Mouse (Mus musculus): ENCODE measurements around the gene Drg2. TPM values are rescaled to one million over a fixed set of nuclear protein-coding genes. Genes with fewer than 3 reads are reported as not detected.

Gene Drg2
- polyA plus RNA-seq (2012; rRNA removed), result 80.5 and 82.6 TPM in 2 replicates

DNA sequence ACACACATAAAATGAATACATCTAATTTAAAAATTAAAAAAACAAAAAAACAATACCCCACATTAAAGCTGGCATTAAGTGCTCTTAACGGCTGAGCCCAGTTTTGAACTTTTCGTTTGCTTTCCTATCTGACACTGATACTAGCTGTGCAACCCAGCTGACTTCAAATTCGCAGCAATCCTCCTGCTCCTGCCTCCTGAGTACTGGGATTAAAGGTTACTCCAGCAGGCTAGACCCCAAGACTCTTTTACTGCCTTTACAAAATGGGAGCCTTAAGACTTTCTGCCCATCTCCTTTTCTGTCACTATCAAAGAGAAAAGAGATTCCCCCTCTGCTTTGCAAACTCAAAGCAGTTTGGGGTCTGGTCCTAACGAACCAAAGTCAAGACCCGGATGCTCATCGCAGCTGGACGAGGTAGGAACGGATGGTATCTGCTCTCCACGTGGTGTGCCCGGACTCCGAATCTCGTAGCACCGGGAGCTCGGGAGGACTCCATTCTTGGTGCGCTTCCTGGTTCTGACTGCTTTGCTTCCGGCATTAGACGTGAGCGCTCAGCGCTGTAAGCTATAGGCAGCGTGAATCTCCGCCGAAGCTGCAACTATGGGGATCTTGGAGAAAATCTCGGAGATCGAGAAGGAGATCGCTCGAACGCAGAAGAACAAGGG lies at the start of gene Drg2:
TSS of gene Drg2 (plus strand) at position 512 of the 665 bp plus-strand sequence.
- TF ChIP-seq POLR2A (IDR thresholded peaks at IDR 0.05; ENCODE audit: borderline replicate concordance, extremely low read depth, insufficient read depth, insufficient read length, poor library complexity, severe bottlenecking) (peak; percentile 29; the same call in 1 of the 2 replicates), CTCF (IDR thresholded peaks at IDR 0.05; ENCODE audit: borderline replicate concordance, extremely low read depth, insufficient read depth, insufficient read length) (no peak)
- DNase-seq (ENCODE audit: low read depth), result peak; percentile 97

DNA sequence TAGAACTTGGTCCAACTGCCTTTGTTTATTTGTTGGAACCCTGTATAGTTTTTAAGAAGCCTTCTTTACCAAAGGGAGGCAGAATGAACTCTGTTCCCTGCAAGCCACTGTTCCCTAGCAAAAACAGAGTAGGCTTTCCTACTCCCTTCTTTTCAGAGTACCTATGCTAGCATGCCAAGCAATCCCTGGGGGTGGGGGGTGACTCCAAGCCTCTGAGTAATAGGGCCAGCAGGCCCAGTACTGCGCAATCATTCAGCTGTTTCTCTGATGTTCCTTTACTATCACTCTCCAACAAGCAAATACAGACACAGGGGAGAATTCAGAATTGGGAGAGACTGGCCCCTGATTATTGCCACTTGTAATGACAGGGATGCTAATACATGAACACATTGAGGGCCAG lies 47.8 kb upstream of the Drg2 start:
- DNase-seq (ENCODE audit: low read depth), result no peak
- TF ChIP-seq CTCF (IDR thresholded peaks at IDR 0.05; ENCODE audit: borderline replicate concordance, extremely low read depth, insufficient read depth, insufficient read length), result no peak
- TF ChIP-seq POLR2A (IDR thresholded peaks at IDR 0.05; ENCODE audit: borderline replicate concordance, extremely low read depth, insufficient read depth, insufficient read length, poor library complexity, severe bottlenecking), result no peak

DNA sequence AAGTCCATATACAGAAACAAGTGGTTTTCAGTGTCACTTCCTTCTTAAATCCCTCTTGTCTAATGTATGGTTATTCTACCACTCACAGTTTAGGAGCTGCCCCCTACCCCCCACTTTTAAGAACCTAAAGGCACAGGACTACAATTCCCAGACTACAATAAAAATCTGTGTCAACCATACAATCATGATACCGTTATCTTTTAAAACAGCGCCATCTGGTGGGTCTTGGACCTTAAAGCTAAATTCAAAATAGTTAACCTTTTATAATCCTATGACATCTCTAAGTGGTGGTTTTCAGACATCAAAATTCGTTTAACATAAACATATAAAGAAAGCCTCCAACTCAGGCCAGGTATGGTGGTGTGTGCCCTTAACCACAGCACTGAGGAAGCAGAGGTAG lies 42.2 kb upstream of the Drg2 start:
- peak; percentile 88 for DNase-seq (ENCODE audit: low read depth)
- TF ChIP-seq POLR2A (IDR thresholded peaks at IDR 0.05; ENCODE audit: borderline replicate concordance, extremely low read depth, insufficient read depth, insufficient read length, poor library complexity, severe bottlenecking) (no peak), CTCF (IDR thresholded peaks at IDR 0.05; ENCODE audit: borderline replicate concordance, extremely low read depth, insufficient read depth, insufficient read length) (0 out of 2 replicates have a peak, but pooled peaks have one; percentile 21)

DNA sequence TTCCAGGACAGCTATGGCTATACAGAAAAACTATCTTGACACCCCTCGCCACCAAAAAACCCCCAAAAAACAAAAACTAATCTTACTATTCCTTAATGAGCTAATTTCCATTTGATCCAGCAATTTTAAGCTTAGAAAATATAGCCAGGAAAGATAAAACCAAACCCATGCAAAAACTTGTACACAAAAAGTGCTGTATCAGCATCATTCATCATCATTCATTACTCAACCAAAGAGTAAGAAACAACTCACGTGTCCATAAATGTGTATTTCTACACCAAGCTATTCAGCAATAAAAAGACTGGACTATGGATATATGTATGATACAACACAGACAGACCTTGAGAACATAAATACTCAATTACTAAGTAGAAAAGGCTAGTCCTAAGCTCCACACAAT lies 41.5 kb upstream of the Drg2 start:
- DNase-seq (ENCODE audit: low read depth), result no peak
- no peak for TF ChIP-seq CTCF (IDR thresholded peaks at IDR 0.05; ENCODE audit: borderline replicate concordance, extremely low read depth, insufficient read depth, insufficient read length)
- TF ChIP-seq POLR2A (IDR thresholded peaks at IDR 0.05; ENCODE audit: borderline replicate concordance, extremely low read depth, insufficient read depth, insufficient read length, poor library complexity, severe bottlenecking), result no peak

DNA sequence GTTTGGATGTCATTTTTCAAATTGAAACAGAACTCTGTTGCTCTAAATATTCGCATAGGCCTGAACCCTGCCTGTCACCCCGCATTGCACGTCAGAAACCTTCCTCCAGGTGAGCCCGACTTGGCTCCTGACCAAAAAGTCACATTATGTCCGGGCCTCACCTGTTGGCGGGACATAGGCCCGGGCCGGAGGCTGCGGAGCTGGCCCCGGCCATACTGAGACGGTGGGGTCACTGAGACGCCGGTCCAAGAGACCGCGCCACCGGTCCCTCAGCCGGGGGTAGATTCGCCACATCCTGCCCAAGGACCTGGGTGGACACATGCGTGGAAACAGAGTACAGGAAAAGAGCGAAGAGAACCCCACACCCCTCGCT lies 37.8 kb upstream of the Drg2 start:
- TF ChIP-seq CTCF (IDR thresholded peaks at IDR 0.05; ENCODE audit: borderline replicate concordance, extremely low read depth, insufficient read depth, insufficient read length) (no peak), POLR2A (IDR thresholded peaks at IDR 0.05; ENCODE audit: borderline replicate concordance, extremely low read depth, insufficient read depth, insufficient read length, poor library complexity, severe bottlenecking) (no peak)

DNA sequence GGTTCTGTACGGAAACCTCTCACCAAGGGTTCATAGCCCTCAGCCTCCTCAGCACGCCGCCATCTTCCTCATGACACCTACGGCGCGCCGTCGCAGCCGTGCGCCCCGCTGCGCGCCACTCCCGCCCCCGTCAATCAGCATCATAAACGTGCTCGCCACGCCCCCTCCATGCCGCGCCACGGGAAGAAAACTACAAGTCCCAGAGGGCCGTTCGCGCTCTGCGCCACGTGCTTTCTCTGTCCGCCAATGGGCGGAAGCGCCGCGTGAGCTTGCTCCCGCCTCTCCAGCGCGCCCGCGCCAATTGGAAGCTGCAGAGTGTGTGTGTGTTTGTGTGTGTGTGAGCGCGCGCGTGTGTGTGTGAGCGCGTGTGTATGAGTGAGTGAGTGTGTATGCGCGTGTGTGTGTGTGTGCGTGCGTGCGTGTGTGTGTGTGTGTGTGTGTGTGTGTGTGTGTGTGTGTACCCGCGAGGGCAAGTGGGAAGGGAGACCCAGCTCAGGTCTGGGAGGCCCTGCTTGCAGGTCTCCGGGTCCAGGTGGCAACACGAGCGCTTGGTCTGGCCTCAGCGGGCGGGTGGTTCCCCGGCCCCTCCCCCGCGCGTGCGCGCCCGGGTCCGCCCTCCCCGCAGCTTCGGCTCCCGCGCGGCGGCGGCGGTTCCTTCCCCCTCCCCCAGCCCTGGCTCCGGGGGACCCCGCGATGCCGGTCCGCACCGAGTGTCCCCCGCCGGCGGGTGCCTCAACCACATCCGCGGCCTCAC lies 37.3 kb upstream of the Drg2 start, which contains the start of gene Gid4:
TSS of gene Gid4 (plus strand) at position 183 of the 754 bp plus-strand sequence.
- TF ChIP-seq CTCF (IDR thresholded peaks at IDR 0.05; ENCODE audit: borderline replicate concordance, extremely low read depth, insufficient read depth, insufficient read length), result no peak
- peak; percentile 71; the same call in 1 of the 2 replicates for TF ChIP-seq POLR2A (IDR thresholded peaks at IDR 0.05; ENCODE audit: borderline replicate concordance, extremely low read depth, insufficient read depth, insufficient read length, poor library complexity, severe bottlenecking)
- DNase-seq (ENCODE audit: low read depth), result peak; percentile 100

More for the DNA sequence above, 37.8 kb upstream of the Drg2 start:
- no peak for DNase-seq (ENCODE audit: low read depth)

DNA sequence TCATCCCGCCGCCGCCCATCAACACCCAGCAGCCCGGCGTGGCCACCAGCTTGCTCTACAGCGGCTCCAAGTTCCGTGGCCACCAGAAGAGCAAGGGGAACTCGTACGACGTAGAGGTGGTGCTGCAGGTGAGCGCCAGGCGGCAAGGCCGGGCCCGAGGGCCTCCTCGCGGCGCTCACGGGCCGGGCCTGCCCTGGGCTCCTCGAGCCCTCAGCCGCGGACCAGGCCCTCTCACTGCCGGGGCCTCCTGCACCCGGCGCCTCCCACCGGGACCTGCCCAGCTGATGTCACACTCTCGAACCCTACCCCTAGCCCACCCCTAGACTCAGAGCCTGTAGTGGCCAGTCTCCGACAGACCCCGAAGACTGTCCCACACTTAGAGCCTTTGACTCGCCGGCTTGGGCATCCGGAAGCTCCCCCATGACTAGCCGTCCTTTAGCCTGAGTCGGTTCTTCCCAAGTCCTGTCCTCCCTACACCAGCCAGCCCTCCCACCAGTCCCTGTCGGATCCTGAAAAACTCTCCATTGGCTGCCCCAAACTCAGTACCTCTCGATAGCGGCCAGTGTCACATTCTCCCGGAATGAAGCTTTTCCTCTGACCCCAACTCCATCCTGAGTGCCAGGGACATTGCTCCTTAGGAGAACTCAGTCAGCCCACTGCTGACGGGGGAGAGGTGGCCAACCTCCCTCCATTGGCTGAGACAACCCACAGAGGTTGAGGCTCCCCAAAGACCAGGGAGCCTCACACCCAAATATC lies 36.5 kb upstream of the Drg2 start, which contains the start of gene Atpaf2:
TSS of gene Atpaf2 (minus strand) at position 741 of the 756 bp plus-strand sequence.
- DNase-seq (ENCODE audit: low read depth), result peak; percentile 31

DNA sequence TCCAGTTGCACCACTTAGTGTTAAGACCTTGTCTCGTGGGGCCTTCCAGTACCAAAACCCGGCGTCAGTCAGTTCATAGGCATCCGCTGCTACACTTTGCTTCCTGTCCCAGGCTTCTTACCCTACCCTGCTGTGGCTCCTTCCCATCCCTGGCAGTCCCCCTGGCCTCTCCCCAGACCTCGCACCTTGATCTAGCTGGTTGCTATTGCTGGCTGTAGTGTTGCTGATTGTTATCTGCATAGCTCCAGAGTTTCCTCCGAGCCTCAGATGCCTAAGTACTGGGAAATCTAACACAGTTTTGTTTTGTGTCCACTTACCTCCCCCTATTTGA lies 36.0 kb upstream of the Drg2 start:
- no peak for DNase-seq (ENCODE audit: low read depth)

More for the DNA sequence above, 36.5 kb upstream of the Drg2 start, which contains the start of gene Atpaf2:
- TF ChIP-seq POLR2A (IDR thresholded peaks at IDR 0.05; ENCODE audit: borderline replicate concordance, extremely low read depth, insufficient read depth, insufficient read length, poor library complexity, severe bottlenecking) (peak; percentile 2; the same call in 1 of the 2 replicates), CTCF (IDR thresholded peaks at IDR 0.05; ENCODE audit: borderline replicate concordance, extremely low read depth, insufficient read depth, insufficient read length) (no peak)

DNA sequence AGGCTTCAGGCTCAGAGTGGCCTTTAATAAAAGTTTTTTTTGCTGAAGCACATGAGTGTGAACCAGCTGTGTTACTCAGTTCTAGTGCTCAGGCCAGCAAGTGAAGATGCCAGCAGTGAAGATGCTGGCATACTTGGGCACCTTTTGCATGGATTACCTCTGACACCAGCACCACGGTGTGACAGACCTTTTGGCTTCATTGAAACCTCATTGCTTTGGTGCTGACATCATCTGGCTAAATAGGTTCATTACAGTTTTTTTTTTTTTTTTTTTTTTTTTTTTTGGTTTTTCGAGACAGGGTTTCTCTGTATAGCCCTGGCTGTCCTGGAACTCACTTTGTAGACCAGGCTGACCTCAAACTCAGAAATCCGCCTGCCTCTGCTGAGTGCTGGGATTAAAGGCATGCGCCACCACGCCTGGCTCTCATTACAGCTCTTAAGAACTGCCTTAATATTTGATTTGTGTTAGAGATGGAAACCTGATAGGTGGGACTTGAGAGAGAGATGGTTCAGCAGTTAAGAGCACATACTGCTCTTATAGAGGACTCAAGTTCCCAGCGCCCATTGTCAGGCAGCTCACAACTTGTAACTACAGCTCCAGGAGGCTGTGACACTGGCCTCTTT lies 32.2 kb upstream of the Drg2 start:
- TF ChIP-seq CTCF (IDR thresholded peaks at IDR 0.05; ENCODE audit: borderline replicate concordance, extremely low read depth, insufficient read depth, insufficient read length) (no peak), POLR2A (IDR thresholded peaks at IDR 0.05; ENCODE audit: borderline replicate concordance, extremely low read depth, insufficient read depth, insufficient read length, poor library complexity, severe bottlenecking) (no peak)
- DNase-seq (ENCODE audit: low read depth), result no peak

More for the DNA sequence above, 36.0 kb upstream of the Drg2 start:
- TF ChIP-seq POLR2A (IDR thresholded peaks at IDR 0.05; ENCODE audit: borderline replicate concordance, extremely low read depth, insufficient read depth, insufficient read length, poor library complexity, severe bottlenecking) (no peak), CTCF (IDR thresholded peaks at IDR 0.05; ENCODE audit: borderline replicate concordance, extremely low read depth, insufficient read depth, insufficient read length) (no peak)

DNA sequence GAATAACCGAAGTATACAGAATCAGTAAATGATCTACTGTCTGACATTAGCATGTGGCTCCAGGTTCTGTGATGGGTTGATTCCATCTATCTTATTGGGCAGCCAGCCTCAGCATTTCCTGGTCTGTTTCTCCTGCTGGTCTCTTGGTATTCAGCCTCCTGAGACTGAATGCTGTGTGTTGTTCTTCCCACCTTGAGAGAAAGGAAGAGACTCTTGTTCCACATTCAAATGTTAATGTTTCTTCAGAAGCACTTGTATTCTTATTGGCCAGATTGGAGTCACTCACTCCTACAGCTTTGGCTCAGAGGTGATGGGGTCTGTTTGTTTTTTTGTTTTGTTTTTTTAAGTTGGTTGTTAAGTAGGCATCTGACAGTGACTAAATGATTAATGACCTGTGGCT lies 31.4 kb upstream of the Drg2 start:
- DNase-seq (ENCODE audit: low read depth), result no peak

More for the DNA sequence above, 31.4 kb upstream of the Drg2 start:
- TF ChIP-seq POLR2A (IDR thresholded peaks at IDR 0.05; ENCODE audit: borderline replicate concordance, extremely low read depth, insufficient read depth, insufficient read length, poor library complexity, severe bottlenecking), result no peak
- TF ChIP-seq CTCF (IDR thresholded peaks at IDR 0.05; ENCODE audit: borderline replicate concordance, extremely low read depth, insufficient read depth, insufficient read length), result no peak

Measured in brain, embryonic 14.5 days (tissue).